Mouse (Mus musculus) urinary bladder, postnatal 14 days (tissue): ENCODE measurements at regions not wholly inside any gene's neighbourhood (a gene's known extent, or its start where the extent isn't known, plus 50 kb on each side); places are given as distances from the start of the nearest gene placed in this dataset.
A peak's percentile ranks its signal among the peaks of the same experiment; 100 is the strongest.

Source experiments
- DNase-seq: peaks from one replicate; pipeline ENCODE4 v3.0.0; 2021; ENCODE audit warnings: low spot score

DNA sequence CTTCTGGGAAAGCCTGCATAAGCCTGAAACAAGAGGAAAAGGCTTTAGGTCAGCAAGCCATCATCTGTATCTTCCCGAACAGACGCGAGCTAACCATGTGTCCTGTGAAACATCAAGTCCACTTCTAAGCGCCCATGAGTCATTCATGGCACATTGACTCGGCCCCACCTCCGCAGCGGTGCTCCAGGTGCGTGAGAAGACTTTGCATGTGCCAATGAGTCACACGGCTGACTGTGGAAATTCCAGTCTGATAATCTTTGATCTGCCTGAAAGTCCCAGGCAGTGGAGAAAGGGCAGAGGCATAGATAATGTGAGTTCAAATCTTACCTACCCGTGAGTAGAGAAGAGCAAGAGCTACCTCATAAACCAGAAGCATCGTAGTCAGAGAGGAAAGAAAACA is 137.8 kb downstream of the Pfkfb3 start:
- peak; percentile 57 for DNase-seq

DNA sequence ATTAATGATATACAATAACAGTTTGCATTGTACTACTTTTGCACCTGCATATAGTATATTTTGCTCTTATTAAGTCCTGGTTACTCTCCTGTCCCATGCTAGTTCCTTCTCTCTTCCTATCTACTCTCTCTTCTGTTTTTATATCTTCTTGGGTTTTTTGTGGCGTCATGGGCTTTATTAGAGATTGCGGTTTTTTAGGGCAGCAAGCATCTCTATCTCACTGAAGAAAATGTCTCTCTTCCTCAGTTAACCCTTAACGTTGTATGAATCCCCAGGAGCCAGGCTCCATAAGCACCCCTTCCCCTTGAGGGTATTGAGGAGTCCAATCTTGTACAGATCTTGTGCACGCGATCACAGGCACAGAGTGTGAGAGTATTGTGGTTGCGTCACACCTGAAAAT is 141.4 kb downstream of the Pfkfb3 start:
- no peak for DNase-seq

DNA sequence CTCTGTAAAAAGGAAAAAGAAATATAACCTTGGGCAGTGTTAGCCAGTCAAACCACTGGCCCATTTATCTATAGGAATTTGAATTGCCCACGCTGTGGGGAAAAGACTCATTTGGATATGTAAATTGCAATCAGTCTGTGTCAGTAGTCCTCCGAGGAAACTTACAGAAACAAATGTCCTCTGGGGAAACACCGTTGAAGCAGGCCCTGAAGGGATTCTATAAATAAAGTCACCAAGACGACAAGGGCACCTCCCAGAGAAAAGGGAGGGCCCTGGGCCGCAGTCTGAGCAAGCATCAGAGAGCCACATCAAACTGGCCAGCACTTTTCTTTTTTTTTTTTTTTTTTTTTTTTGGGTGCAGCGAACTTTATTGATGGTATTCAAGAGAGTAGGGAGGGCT is 145.4 kb downstream of the Pfkfb3 start:
- no peak for DNase-seq

DNA sequence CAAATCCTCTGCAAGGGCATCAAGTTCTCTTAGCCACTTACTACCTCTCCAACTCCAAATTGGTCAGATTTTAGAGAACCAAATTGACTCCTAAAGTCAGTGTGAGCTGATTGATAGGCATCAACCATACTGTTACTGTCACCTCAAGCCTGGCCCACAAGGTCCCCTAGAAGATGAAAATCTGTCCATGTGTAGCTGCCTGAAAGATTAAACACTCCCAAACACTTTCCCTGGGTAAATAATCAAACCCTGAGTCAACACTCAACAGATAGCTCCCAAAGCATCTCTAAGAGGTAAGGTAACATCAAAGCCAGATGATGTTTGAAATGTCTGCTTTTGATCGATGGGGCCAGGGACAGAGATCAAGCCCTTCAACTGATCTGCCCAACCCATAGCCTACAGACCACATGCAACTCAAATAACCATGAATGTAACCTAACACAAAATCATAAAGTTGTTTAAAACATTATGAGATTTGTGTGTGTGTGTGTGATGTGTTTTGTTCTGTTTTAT is 147.7 kb downstream of the Pfkfb3 start:
- DNase-seq, result no peak

DNA sequence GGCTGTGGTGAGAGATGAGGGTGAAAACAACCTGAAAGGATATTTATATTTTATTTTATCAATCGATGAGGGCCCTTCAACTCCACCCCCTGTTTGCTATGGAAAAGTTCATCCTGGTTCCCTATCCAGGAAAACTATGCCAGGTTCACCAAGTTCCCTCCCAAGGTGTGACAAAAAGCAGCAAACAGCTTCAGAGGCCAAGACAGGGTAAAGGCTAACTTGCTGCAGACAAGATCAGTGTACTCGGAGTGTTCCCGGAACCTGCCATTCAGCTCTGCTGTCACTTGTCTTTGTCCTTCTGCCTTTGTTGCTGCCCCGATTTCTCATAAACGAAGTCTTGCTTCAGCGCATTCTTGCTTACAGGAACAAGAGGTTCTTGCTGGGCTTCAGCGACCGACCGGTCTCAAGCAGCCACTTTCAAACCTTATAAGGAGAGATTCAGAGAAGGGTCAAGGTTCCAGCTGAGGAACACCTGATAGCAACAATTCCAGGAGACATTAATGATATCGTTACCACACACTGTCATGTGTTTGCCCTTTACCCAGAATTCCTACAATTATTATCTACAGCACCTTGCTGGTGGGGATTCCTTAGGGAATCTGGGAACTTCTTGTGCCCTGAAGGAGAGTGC is 151.5 kb downstream of the Pfkfb3 start:
- DNase-seq, result peak; percentile 31

DNA sequence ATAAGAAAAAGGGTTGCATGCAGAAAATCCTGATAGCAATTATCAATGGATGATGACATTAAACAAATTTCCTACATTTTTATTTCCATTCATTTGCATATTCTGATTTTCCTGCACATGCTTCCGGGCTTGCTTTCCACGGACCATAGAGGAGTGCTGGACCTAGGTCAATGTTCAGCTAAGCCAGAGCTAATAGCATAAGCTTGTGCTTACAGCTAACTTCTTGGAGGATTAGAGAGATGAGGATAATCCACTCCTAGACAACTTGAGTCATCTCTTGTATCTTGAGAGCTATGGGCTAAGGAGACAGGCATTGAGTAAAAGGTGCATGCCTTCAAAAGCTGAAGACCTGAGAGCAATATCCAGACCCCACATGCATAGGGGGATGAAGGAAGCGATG is 154.5 kb downstream of the Pfkfb3 start:
- no peak for DNase-seq

DNA sequence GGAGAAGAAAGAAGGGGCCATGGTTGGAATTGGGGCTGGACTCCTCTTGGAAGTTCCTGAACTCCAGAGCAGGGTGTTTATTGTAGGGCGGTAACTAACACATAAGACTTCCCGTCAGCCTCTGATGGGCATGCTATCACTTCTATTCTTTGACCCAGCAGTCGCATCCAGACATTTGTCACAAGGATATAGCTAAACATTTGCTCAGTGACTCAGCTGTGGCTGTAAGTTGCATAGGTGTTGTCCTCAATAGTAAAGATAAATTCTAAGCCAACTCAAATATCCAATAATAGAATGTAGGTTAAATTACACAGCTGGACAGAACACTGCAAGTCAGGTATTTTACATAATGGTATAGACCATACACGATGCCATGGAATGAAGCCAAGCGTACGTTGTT is 154.9 kb downstream of the Pfkfb3 start:
- DNase-seq, result no peak

DNA sequence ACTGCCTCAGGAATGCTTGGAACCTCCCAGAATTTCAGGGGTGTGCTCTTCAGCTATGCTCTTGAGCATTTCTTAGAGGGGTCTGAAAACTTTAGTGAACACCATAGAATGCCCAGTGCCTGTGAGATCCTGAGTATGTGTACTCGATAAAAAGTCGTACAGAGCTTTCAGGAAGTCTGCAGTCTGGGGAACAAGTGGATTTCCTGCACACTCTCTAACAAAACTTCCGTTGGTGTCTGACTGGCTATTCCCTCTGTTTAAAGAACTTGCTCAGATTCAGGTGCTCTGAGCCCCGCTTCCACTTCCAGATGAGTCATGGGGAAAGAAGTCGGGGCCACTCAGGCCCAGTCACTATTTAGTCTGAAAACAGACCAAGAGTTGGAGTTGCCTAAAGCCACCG is 155.5 kb downstream of the Pfkfb3 start:
- no peak for DNase-seq

DNA sequence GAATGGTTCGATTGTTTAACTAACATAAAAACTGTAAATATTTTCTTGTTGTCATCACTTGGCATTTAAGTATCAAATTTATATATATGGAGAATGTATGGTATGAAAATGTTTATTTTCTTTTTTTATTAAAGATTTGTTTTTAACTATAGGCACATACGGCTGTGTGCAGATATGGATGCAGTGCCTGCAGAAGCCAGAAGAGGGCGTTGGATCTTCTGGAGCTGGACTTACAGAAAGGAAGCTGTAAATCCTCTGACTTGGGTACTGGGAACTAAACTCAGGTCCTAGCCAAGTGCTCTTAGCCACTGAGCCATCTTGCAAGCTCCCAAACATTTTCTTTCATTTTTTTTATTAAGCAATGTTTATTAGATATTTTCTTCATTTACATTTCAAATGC is 157.0 kb downstream of the Pfkfb3 start:
- no peak for DNase-seq

DNA sequence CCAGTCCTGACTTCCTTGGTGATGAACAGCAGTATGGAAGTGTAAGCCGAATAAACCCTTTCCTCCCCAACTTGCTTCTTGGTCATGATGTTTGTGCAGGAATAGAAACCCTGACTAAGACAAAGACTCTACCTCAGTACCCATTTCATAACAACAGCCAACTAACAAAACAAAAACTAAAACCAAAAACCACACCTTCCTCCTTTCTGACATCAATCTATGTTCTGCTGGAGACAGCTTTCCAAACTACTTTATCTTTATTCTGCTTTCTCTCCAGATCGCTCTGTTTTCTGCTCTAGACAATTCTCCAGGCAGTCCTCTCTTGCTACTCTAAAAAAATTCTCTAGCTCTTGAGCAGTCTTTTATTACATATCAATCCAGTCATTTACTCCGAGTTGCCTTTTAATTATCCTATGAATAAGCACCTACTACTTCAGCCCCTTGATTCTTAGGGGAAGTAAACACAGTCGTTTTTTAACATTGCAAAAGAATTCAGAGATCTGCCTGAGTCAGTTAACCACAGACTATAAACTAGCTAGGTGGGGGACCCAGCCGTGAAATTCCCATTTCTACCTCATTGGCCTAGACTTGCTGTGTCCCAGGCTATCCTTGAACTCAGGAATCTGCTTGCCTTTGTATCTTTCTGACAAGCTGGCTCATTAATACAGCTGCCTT is 159.1 kb downstream of the Pfkfb3 start:
- no peak for DNase-seq

DNA sequence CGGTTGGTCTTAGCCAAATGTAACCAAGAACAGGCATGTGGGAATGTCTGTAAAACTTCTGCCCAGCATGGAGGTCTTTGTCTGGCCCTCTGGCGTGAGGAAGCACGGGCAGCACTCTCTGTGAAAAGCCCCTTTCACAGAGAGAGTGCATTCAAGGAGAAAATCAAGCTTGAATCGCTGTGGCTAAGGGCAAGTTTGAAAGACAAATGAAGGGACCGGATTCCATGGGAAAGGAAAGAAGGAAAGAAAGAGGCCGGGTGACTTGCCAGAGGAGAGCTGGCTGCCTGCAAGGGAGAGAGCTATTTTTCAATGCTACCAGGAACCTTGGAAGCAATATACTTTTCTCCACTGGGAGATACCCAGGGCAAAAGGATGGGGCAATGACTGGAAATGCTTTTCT is 162.2 kb downstream of the Pfkfb3 start:
- no peak for DNase-seq

DNA sequence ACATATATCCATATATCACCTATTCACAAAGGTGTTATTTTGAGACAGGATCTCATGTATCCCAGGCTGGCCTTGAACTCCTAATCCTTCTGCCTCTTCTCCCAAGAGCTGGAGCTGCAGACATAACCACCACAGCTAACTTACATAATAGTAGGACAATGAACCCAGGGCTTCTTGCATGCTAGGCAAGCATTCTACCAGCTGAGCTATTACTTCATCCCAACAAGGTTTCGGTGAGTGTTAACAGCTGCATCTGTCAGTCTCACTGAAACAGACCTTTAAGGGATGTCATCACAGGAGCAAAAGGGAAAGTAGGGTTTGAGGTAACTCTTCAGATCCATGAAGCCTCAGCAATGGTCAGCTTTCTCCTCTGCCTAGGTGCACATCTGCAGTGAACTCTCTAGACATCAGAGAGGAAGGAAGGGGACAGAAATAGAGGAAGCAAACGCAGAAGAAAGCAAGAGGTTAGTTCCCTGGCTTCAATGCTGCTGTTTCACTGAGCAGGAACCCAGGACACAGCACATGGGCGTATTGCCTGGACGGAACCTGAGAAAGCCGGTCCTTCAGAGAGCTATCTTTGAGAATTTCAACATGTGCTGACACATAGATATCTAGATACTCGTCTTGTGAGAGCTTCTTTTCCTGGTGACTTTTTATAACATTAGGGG is 163.1 kb downstream of the Pfkfb3 start:
- DNase-seq, result no peak

DNA sequence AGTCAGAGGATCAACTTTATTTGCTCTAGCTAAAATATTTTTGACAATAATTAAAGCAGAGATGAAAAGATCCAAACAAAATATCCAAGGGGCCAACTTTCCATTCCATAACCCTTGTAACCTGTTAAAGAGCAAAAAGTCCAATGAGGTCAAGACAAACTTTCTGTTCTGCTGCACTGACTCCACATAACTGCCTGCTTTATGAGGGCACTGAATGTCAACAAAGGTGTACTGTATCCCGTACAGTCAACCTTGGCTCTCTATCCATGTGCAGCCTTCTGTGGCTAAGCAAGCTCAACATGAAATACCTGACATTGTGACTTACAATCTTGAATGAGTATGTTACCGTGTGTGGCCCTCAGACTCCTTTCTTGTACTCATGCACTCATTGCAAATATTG is 166.3 kb downstream of the Pfkfb3 start:
- DNase-seq, result no peak

DNA sequence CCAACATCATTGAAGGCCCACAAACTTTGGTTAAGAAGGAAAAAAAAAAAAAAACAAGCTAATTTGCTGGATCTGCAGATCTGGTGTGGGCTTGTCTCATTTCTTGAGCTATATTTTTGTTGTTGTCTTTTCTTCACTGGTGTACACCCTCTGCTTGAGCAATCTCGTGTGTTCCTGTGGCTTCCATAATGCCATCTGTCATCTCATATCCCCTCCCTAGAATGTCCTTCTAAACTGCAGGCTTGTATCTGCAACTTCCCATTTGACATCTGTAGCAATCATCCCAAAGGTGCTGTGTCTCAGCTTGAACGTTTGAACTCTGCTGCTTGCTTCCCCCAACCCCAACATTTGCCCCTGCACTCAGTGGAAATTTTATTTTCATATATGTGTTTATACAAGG is 170.1 kb downstream of the Pfkfb3 start:
- no peak for DNase-seq

DNA sequence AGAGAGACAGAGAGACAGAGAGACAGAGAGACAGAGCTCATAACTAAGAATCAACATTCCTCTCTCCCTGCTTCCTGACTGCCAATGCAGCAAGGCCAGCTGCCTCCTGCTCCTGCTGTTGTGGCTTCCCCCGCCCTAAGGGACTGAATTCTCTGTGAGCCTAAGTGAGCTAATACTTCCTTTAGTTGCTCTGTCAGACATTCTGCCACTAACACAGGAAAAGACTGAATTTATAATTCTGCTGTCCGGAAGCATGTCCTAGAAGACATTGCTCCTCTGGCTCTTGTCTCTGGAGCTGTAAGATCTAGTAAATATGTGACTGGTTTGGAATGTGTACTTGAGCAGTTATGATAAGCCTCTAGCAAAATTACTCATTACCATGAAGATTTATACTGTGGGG is 176.7 kb downstream of the Pfkfb3 start:
- DNase-seq, result no peak

DNA sequence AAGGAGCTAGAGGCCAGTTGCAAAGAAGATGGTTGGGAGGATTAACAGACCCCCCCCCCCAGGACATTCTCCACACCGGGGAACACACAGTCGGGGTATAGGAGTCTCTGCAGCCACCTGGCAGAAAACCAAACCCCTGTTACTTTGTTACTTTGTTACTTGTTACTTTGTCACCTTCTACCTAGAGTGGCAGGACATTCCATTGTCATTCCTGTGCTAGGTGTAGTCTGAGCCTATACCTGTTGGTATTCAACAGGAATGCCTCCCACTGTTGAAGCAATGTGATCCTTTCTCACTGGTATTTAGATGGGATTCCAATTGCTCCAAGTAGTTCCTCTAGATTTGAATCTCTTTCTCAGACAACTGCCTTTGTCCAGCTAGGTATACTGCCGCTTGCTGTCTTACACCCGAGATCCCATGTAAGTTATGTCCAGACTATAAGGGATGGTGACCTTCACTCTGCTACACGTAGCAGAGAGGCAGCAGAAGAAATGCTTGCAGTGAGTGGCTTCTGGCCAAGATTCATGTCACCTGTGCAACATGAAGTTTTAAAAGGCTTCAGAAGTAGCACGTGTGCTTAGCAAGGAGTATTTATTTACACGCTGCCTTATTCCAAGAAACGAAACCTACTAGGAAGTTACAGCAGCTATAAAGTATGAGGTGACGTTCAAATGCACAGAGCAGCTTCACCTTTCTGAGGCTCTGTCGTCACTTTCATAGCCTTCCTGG is 178.0 kb downstream of the Pfkfb3 start:
- no peak for DNase-seq

DNA sequence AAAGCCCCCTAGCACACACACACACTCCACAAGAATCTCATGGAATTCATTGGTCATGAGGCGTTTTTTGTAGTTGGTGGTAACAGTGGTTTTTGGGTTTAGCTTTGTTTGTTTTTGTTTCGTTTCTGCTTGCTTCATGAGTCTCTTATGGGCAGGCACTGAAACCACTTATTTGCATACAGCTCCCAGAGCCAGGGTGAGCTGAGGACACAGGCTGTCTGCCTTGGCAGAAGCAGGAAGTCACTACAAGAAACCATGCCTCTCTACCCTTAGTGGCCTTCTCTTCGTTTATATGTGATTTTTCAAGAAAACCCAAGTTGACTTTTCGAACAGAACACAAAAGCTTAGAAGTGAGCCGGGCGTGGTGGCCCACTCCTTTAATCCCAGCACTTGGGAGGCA is 178.8 kb downstream of the Pfkfb3 start:
- DNase-seq, result peak; percentile 43

DNA sequence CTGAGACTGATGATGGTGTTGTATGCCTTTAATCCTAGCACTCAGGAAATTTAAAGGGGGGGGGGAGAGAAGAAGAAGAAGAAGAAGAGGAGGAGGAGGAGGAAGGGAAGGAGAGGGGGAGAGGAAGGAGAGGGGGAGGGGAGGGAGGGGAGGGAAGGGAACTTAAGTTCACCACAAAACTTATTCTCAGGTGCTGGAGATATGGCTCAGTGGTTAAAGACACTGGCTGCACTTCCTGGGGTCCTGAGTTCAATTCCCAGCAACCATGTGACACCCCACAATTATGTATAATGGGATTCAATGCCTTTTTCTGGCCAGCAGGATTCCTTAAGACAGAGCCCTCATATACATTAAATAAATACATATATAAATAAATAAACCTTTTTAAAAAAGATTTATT is 183.6 kb downstream of the Pfkfb3 start:
- no peak for DNase-seq

DNA sequence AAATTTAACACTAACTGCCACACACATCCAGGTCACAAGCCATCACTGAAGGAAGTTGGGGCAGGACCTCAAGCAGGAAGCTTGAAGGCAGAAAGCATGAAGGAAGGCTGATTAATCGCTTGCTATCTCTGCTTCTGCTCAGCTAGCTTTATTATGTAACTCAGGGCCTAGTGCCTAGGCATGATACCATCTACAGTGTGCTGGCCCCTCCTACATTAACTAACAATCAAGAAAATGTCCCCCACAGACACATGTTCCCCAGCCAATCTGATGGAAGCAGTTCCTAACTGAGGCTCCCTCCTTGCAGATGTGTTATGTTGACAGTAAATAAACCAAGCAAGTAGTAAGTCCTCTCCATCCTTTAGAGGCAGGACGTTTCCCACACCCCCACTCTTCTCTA is 186.6 kb downstream of the Pfkfb3 start:
- no peak for DNase-seq

DNA sequence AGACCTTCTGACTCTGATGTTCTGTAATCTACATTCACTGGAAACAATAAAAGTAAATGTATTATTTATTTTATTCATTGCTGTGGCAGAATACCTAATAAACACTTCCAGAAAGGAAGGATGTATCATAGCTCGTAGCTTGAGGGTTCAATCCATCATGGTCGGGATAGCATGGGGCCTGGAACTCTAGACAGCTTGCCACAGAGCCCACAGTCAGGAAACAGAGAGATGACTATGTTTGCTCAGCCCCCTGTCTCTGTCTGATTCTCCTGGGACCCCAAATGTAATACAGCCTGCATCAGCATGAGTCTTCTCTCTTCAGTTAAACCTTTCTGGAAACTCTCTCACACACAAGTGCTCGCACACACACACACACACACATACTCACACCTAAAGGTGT is 188.1 kb downstream of the Pfkfb3 start:
- DNase-seq, result no peak

DNA sequence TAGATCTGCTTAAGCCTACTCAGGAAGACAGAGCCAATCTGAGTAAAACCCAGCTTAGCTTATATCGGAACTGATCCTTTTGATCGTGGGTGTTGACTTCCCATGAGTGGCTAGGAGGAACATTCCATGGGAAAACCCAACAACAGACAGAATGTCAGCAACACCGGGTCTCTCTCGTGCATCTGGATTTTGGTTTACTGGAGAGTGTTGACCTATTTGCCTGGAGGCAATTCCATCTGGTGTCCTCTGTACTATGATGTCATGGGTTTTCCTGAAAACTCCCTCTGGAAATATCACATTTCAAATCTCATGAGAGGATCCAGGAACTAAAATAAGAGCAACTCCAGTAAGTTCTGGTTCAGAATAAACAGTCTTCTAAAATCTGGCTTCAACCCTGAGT is 188.5 kb downstream of the Pfkfb3 start:
- no peak for DNase-seq

DNA sequence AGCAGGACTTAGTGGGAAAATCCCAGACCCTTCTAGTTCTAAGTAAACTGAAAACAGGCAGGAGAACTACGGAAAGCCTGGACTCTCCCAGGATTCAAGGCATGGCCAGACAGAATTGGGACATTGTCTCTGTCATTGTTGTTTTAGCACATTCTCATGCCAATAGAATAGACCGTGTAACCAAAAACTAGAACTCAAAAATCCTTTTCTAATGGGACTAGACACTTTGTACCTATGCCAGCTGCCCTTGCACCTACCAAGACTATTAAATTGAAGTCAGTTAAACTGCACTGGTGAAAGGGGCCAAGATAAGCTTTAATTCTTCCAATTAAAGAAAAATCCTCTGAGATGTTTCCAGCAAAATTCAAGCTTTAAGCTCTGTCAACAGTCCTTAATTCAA is 189.8 kb downstream of the Pfkfb3 start:
- DNase-seq, result no peak

DNA sequence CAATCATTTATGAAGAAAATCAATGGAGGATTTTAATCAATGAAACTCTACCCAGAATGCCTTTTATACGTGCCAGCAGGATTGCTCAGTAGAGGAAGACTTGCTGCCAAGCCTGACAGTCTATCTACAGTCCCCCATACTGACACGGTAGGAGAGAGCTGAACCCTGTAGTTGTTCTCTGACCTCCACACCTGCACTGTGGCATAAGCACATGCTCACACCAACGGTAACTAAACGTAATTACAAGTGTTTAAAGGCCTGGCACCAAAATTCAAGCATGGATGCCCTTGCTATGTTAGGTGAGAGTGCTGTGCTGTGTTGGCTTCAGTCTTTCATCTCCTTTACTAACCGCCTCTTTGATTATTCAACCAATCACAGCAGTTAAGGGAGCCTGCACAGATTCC is 190.8 kb downstream of the Pfkfb3 start:
- no peak for DNase-seq
